Mouse (Mus musculus) B cell, adult (primary cell): ENCODE results near the gene Mrgprb2. TPM values are rescaled to one million over a fixed set of nuclear protein-coding genes. Genes with fewer than 3 reads are reported as not detected.

Experiments
- total RNA-seq: library from RNA; stranded (reverse); gene quantifications from 4 replicates; pipeline ENCODE4 v1.2.4, GENCODE M21; 2023; ENCODE audit not compliant: inconsistent age

Mrgprb2 gene
- not detected in 4 replicates for total RNA-seq

DNA sequence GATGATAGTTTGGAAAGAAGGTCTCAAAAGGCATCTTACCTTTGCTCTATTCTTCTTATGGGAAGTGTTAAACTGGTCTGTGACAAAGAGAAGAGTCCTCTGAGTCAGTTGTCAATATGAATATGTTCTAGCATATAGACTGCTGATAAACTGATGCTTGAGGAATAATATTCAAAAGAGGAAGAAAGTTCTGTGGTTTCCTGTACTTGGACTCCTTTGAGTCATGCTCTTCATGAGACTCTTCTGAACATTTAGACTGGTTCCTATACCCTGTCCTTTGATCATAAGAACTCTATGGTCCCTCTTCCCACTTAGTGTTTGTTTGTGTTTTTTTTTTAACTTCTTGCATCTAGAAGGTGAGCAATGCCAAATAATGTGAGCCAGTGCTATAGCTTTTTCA, at the start of gene Mrgprb2:
Mrgprb2 (minus strand) TSS at position 101 of the 400 bp plus-strand sequence.

Other genes starting within 250 kb of the Mrgprb2 start
- gene Mrgprb8, start 169.6 kb downstream of the Mrgprb2 start, total RNA-seq = not detected in 4 replicates
- gene Mrgprb1, start 101.7 kb downstream of the Mrgprb2 start, total RNA-seq = not detected in 4 replicates
- gene Mrgprx2, start 58.8 kb downstream of the Mrgprb2 start, total RNA-seq = not detected in 4 replicates
- not detected in 4 replicates for gene Mrgprb3, start 85.7 kb upstream of the Mrgprb2 start, total RNA-seq
- gene Zdhhc13, start 230.9 kb upstream of the Mrgprb2 start, total RNA-seq = 38.0 to 45.4 TPM (median 42.7 TPM) in 4 replicates